Mouse (Mus musculus): ENCODE measurements around the gene Sobp.

Gene Sobp

DNA sequence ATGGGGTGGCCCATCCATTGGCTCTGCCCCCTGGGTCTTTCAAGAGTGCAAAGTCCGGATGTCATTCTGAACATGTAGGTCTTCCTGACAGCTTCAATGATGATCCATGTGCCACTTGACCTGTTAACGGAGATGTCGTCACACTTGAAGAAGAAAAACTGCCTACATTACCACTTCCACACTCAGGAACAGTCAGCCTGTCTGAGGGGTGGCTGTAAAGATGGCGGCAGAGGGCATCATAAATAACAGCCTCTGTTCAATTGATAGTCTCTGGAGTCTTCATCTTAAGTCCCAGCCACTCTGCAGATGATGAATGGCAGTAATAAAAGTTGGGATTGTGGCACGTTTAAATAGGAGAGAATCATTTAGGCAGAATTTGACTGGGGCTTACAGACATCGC is 87.4 kb downstream of the Sobp start:
- no peak for DNase-seq (ENCODE audit: low spot score)

DNA sequence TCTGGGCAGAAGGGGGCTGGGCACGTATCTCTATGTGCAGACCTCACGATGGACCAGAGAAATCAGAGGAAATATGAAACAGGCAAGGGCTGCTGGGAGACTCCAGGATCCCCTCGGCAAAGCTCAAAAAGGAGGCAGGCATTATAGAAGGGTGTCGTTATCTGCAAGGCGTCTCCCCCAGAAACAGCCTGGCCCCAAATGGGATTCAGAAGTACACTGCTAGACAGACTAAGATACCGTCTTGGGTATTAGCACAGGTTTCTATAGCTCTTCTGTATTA is 90.3 kb downstream of the Sobp start:
- no peak for DNase-seq (ENCODE audit: low spot score)

DNA sequence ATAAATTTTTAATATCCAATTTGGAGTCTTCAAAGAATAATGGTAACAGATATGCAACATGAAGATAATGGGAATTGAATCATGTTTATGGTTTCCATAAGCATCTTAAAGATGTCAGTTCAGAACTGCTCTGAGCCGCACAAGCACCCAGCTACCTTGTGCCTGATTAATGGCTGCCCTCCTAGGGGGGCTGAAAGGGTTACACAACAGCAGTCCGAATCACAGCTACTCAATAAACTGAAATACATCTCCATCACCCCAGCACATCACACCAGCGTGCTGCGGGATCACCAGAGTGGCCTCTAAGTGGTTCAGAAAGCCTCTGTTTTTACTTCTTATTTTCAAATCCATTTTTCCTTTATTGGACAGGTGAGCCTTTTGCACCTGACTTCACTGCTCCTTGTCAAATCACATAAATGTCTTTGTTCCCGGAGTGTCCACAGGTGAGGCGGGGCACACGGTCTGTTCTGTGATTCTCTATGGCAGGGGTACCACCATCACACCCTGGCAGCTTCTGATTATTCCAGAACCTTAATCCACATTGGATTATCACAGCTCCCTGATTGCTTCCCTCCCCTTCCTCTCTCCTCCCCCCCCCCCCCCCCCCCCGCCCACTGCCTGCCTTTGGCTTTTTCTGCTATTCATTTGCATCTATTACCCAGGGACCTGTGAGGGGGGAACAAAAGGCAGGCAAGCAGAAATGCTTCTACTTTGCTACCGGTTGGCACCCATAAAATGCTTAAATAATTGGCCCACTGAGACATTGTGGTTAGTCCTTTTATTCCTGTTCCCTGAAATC is 90.8 kb downstream of the Sobp start:
- no peak for DNase-seq (ENCODE audit: low spot score)

DNA sequence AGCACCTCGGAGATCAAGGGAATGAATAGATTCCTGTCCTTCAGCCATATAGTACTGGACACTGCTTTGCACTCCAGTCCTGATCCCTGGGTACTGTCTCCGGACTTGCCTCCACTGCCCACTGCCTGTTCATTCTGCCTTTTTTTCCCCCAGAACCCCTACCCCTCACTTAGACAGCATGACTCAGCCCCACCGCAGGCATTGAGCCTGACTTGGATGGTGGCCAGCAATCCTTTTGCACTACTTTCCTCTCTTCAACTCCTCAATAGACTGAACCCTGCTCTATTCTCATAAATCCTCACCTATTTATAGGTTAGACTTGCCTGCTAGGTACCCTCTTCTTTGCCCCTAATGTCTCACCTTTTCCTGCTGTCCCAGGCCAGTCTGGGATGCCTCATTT is 93.0 kb downstream of the Sobp start:
- DNase-seq (ENCODE audit: low spot score): no peak

DNA sequence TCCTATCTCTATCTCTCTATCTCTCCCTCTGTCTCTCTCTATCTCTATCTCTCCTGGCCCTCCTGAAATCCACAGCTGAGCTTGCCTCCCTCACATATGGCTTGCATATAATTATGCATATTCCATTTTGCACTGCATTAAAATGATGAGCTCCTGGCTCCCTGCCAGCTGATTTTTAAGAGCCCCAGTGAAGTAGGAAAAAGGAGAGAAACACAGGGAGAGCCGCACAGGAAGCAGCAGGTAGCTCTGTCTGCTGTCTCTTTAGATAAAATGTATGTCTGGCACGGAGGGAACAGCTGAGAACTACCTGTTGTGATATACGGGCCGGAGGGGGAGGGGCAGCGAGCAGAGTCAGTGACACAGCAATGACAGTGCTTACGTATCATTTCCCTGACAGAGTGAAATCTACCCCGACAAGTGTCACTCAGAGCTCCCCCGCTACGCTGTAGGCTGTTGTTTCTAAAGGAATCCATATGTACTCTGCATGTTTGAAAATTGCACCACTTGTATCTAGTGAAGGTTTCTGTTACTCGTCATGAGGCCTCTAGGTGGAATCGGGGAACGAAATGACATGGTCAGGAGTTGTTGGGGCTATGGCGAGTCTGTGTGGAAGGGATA is 98.7 kb downstream of the Sobp start:
- no peak for DNase-seq (ENCODE audit: low spot score)

DNA sequence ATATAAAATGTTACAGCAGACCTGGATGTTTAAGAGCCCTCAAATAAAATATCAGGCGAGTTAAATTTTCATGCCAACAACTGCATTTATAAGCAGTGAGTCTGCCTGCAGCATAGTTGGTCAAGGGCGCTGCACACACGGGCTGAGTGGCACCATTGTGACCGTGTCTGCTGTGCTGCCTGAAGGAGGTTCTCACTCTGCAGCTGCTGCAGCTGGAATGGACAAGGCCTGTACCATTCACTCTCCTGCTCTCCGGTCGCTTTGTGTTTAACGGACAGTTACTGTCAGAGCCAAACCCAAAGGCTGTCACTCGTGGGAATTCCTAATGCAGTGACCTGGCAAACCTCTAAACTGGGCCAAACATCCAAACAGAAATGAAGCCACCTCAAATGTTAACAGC is 101.0 kb downstream of the Sobp start:
- no peak for DNase-seq (ENCODE audit: low spot score)

DNA sequence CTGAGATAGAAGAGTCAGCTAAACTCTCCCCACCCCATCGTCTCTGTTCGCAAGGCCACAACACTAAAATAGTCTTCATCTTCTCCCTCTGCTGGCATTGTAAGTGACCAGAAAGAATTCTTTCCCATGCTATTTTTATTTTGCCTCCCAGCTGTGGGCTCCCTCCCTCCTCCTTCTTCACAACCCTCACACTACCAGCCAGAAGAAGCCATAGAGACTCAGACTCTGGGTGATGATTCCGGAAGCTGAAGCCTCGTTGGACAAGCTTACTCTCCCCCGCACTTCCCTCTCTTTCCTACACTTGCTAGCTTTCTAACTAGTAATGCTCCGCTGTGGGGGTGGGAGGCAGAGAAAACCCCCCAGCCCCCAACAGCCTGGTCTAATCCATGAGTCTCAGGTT is 103.4 kb downstream of the Sobp start:
- no peak for DNase-seq (ENCODE audit: low spot score)

DNA sequence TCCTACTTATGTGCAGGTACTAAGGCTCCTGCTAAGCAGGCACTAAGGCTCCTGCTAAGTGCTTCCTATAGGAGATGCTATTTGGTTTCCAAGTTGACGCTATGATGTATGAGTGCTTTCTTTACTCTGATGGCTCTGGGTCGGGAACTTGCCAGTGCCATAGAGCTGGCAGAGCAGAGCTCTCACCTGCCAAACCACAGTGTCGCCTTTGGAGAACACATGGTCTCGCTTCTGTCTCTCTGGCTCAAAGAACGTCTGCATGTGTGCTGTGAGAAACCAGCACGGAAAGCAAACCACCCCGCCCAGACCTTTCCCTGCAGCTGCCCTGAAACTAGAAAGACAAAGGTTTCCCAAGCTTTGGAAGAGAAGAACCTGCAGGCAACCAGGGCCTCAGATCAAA is 109.0 kb downstream of the Sobp start:
- no peak for DNase-seq (ENCODE audit: low spot score)

DNA sequence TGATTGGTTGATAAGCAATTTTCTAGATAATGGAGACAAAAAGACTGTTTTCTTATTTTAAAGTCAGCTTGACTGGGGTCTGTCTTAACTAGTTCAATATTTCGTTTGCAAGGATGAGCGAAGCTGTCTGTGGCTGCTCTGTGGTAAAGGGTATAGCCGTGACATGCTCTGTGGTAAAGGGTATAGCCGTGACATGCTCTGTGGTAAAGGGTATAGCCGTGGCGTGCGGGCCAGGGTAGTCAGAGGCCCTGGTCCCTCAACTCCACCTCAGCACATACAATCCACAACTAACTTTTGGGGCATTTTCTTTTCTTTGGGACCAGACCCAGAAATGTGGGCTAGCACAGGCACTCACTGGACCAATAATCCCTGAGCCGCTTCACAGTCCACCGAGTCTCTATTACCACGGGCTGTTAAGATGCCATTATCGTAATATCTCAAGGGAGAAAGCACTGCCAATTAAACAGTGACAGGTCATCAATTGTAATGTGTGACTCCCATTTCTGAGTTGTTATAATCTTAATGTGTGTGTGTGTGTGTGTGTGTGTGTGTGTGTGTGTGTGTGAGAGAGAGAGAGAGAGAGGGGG is 112.7 kb downstream of the Sobp start:
- DNase-seq (ENCODE audit: low spot score): no peak

DNA sequence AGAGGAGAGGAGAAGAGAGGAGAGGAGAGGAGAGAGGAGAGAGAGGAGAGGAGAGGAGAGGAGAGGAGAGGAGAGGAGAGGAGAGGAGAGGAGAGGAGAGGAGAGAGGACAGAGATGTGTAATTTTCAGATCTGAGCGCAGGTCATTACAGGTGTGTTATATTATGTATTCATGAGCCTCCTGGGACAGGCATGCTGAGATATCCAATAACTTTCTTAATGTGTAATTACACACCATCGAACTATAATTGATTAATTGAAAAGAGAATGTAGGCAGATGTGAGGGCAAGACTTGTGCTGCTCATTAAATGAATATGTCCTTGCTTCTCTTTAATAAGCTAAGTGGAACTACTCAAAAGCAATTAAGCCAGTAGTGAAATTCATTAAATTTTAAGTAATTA is 118.9 kb downstream of the Sobp start:
- no peak for DNase-seq (ENCODE audit: low spot score)

DNA sequence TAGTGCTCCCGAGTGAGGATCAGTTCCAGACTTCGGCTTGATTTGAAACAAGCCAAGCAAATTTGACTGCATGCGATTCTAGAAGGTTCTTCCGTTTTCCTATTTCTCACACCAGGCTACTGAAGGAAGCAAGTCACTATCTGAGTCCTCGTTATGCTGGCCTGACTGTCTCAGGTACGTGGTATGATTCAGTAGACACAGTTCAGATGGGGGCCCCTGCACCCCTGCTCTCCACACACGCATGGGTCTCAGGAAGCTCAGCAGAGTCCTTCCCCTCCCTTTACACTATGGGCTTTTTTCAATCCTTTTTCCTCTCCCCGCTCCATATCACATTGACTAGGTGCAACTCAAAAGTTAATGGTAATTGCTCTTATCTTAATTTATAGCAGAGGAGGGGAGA is 119.6 kb downstream of the Sobp start:
- no peak for DNase-seq (ENCODE audit: low spot score)

DNA sequence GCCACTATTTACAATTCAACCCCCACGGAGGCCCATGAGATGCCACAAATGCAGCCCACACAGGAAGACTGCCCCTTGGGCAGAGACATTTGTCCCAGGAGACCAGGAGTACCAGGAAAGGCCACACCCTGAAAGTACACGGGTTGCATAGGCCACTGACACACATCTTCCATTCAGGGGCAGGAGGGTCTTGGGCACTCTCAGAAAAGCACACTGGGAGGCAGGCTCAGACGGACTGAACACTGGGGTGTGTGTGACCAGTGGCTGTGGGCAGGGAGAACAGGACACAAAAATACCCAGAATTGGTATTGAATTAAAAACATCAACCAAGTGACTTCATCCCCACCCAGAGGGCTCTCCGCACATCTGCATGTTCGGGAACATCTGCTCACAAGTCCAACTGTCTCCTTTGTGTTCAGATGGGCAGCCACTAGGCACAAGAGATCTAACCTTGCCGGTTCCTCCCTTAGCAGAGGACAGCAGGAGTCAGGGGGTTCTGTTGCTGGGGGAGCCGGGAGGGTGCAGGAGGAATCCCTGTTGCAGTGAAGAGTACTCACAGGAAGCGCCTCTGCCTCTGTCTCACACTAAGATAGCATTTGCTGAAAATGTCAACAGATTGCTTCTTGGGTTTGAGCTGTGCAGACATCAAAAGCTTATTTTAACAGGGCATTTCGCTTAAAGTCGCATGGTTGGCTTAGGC is 120.3 kb downstream of the Sobp start:
- DNase-seq (ENCODE audit: low spot score): no peak

DNA sequence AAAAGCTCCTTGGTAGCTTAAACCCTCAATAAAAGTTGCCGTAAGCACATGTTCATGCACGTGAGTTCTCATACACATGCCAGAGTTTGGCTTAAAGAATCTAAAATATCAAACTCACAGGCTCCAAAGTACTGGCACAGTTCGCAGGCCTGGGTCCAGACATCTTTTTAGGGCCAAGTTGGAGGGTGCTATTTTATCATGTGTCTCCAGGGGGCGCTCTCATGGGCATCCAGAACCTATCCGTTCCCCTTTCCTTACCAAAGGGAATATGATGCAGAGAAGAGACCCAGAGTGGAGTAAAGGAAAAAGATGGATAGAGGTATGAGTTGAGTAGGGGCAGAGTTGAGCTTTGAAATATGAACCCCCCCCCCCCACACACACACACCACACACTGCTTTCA is 121.9 kb downstream of the Sobp start:
- no peak for DNase-seq (ENCODE audit: low spot score)

DNA sequence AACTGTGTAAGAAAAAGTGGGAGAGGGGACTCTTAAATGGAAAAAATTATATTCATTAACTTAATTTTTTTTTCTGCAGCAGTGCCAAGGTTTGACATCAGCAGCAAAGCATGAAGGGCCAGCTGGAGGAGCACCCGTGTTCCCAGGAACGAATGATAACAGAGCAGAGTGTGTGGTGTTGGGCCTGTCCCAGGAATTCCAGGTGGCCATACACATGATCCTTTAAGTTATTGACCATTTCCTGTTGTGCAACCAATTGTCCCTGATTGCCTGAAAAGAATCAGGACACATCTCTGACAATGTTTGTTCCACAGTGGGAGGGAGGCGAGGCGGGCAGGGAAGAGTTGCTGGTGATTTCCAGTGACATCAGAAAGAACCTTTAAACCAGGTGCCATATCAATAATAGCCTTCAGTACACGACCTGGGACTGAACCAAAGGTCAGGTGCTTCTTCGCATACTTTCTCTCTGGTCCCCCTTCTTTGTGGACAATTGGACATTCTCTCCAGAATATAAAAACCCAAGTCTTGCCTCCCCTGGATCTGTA is 126.5 kb downstream of the Sobp start:
- no peak for DNase-seq (ENCODE audit: low spot score)

DNA sequence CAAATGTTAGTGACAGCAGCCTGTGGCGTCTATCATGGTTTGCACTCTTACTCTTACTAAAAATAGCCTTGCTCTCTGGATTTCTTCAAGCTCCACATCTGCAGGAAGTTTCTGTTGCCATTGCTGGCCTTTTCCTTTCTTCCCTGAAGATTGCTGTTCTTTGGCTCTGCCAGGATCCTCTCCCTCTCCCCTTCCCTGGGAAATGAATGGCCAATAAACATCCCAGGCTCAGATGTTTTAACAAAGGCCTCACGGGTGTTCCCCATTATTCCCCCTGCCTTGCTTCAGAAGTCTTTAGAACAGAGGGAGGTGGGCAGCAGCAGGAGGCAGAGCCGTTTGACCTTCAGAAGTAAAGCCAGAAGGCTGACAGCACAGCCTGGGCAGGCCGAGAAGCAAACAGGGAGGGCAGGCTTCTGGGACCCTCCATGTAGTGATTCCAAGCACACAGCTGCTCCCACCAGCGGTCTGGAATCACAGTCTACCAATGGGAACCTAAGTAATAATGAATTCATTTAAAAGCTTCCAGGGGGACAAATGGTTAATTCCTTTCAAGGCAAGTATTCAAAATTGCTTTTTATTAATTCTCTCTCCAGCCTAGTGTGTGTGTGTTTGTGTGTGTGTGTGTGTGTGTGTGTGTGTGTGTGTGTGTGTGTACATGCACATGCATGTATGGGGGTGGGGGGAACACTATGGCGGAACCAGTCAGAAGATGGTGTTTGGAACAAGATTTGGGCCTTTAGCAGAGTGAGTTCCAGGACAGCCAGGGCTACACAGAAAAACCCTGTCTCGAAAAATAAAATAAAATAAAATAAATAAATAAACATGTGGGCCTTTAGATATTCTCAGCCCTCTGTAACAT is 130.8 kb downstream of the Sobp start:
- no peak for DNase-seq (ENCODE audit: low spot score)

DNA sequence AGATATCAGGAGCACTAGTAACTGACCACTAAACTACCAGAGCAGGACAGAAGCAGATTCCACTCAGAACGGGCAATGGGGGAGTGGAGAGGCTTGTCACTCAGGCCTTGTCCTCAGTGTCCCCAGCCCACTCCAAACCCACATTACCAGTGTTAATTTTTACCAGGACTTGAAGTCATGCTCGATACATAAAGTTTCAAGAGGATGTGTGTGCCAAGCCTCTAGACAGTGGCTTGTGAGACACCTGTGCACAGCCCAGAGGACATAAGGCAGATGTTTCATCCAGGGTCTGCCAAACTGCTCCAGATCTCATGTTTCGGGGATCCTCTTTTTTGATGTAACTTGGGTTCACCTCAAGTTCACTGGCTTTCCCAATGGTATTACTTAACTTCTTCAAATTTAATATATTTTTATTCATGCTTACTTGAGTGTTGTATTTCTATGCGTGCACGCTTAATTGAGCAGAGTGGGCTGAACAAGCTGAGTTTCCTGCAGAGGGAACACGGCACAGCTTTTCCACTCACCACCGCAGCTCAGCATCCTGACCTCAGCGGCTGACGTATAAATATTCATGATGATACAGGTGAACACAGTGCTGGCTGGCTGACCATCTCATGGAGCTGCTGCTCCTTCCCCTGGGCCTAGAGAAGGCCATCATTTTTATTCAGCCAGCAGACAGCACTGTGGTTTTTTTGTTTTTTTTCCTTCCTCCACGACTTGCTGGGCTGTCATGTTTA is 131.6 kb downstream of the Sobp start:
- DNase-seq (ENCODE audit: low spot score): no peak

DNA sequence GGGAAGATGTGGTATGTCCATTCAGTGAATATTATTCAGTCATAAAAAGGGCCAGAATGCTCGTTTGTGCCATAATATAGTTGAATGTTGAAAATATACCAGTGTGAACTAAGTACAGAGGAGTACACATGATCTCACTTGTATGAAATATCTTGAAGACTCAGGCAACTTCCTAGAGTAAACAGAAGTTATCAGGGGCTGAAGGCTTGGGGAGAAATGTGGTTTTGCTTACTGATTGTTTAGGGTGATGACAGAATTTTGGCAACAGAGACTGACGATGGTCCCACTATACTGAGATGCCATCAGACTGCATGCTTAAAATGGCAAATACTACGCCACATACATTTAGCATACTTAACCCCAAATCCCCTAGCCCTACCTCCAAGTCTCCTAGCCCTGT is 132.5 kb downstream of the Sobp start:
- DNase-seq (ENCODE audit: low spot score): no peak

DNA sequence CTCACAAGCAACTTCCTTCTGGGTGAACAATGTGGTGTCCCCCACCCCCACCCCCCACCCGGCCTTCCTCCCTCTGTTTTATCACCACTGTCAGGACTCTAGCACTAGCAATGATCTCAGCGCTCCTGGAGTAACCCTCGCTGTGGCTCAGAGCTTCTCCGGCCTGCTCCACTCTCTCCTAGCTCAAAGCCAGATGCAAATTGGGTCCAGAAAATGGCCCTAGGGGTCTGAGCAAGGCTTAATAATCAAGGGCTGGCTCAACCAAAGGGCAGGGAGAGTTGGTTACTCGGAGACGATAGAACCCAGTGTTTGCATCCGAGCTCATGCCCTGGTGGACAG is 136.9 kb downstream of the Sobp start:
- no peak for DNase-seq (ENCODE audit: low spot score)

DNA sequence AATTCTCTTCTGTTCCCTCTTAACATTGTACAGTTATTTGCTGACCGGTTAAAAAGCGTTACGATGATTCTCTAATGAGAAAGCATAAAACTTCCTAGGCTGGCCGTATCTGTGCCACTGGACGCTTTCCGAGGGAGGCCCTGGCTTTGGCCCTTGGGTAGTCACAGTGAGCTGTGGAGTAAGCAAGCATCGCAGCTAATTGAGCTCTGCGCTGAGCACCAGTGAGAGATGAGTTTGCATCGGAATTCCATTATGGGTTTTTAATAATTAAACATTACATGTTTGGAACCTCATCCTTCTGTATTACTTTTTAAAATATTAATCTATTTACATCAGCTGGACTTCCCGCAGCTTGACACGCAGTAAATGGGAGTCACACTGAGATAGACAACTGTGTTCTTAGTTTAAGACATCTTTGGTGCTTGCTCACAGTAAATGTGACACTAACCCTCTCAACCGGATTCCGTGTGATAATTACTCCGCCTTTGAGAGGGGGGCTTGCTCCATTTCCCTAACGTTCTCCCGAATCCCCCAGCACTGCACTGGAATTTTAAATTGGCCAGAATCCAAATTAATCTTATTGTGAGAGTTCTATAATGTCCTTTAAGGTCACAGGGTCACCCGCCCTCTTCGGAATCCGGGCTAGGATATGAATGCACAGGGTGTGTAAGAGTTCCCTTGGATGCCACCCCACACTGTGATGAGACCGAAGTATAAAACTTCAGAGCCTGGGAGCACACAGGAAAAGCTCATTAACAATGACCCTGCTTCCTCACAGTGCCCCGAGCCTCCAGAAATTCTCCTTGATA is 137.5 kb downstream of the Sobp start:
- no peak for DNase-seq (ENCODE audit: low spot score)

DNA sequence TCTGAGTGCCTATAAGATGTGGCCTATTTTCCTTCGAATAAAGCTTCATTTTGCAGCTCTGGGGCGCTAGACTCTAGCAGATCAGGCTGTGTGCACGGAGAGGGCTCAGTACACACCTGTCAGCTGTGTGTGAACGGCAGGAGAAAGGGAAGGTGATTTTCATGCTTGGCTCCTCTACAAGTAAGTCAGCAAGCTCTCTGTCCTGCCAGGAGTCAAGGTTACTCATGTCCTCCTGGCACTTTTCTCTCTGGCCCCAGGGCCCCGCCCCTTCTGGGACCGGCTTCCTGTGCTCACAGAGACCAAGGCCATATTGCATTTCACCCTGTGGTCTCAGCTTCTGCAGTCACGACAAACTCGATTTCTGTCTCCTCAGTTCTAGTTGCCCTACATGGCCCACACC is 138.8 kb downstream of the Sobp start:
- no peak for DNase-seq (ENCODE audit: low spot score)

DNA sequence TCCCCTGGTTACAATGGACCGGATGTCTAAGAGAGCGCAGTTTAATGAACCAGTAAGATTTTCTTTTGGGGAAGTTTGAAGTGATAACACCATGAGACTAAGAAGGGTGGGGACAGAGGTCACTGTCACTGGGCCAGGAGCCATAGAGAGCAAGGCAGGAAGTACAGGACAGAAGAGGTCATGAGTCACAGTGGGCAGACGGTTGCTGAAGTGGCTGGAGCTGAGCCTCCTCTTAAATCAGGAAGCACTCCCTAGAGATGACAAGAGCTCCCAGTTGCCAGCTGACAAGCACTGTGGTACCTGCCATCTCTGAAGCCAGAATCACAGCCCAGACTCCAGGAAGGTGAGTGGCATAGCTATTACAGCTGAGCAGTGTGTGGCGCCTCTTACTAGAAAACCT is 139.5 kb downstream of the Sobp start:
- no peak for DNase-seq (ENCODE audit: low spot score)

Data from ovary, postnatal 14 days (tissue).